Mouse (Mus musculus) liver, adult 2 months (tissue): ENCODE measurements at regions not wholly inside any gene's neighbourhood (a gene's known extent, or its start where the extent isn't known, plus 50 kb on each side); places are given as distances from the start of the nearest gene placed in this dataset.

Experiments used
- DNase-seq: peaks from one replicate; pipeline ENCODE4 v3.0.0-alpha.2; 2011; ENCODE audit warnings: low read depth, low spot score; ENCODE audit errors: extremely low read depth
- H3K27ac ChIP-seq: fragments of 200-500 bp; replicated peaks from 2 replicates; pipeline ENCODE4 v1.5.1; 2012; ENCODE audit warnings: low read depth, mild to moderate bottlenecking, control low read depth, inconsistent platforms, low read length; ENCODE audit not compliant: insufficient read depth
- H3K27me3 ChIP-seq: fragments of 200-500 bp; 2 replicates; pipeline ENCODE4 v1.6.1; 2012; ENCODE audit warnings: mild to moderate bottlenecking, moderate library complexity, low read length, inconsistent platforms; ENCODE audit not compliant: control insufficient read depth, insufficient read depth
- H3K36me3 ChIP-seq: fragments of 200-500 bp; 2 replicates; pipeline ENCODE4 v1.6.1; 2012; ENCODE audit warnings: low read length, inconsistent platforms; ENCODE audit not compliant: control insufficient read depth, insufficient read depth
- H3K4me1 ChIP-seq: fragments of 200-500 bp; 2 replicates; pipeline ENCODE4 v1.6.1; 2011; ENCODE audit warnings: low read length; ENCODE audit not compliant: control insufficient read depth, insufficient read depth
- H3K4me3 ChIP-seq: fragments of 200-500 bp; 2 replicates; pipeline ENCODE4 v1.5.1; 2011; ENCODE audit warnings: low read depth, mild to moderate bottlenecking, control low read depth, low read length, moderate library complexity; ENCODE audit not compliant: insufficient read depth
- H3K79me2 ChIP-seq: fragments of 200-500 bp; 2 replicates; pipeline ENCODE4 v1.6.1; 2012; ENCODE audit warnings: inconsistent platforms, mild to moderate bottlenecking, low read length, moderate library complexity; ENCODE audit not compliant: control insufficient read depth, insufficient read depth
- H3K9ac ChIP-seq: fragments of 200-500 bp; 2 replicates; pipeline ENCODE4 v1.6.1; 2012; ENCODE audit warnings: low read depth, mild to moderate bottlenecking, control low read depth, inconsistent platforms, low read length
- CTCF ChIP-seq: fragments of 200-500 bp; IDR thresholded peaks from 2 replicates; pipeline ENCODE4 v1.5.1; 2011; ENCODE audit warnings: low read depth, low read length, control low read depth
- POLR2A ChIP-seq: fragments of 200-500 bp; IDR thresholded peaks from 2 replicates; pipeline ENCODE4 v1.6.1; 2011; ENCODE audit warnings: low read length, control low read depth; ENCODE audit not compliant: insufficient read depth; ENCODE audit errors: extremely low read depth
- WGBS: fragments of 180-500 bp; shearing (Covaris S2); methylation state at CpG from one replicate; pipeline ENCODE4 v1.1.7; 2018; 5-methylcytosine and 5-hydroxymethylcytosine counted together

DNA sequence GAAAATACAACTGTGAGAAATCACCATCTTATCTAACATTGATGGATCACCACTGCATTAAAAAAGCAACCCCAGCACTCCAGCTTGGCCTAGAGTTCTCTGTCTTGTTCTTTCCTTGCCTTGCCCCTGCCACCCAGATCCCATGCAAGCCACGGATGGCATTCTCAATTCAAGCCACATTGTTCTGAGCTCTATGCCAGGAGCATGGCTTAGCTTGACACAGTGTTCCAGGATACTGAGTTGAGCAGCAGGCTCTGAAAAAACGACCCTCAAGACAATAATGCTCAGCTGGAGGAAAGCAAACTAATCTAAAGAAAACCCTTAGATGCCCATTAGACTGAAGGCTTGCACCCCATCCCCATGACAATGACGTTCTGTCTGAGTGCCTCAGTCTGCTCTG, 2746.3 kb upstream of the 5930422O12Rik start:
- Histone ChIP-seq H3K4me3 (no peak overlapping the region), H3K27ac (no peak overlapping the region), H3K27me3 (no peaks in the 10 kb centered on the region), H3K4me1 (no peaks in the 10 kb centered on the region), H3K36me3 (no peaks in the 10 kb centered on the region), H3K79me2 (no peaks in the 10 kb centered on the region), H3K9ac (no peak overlapping the region)
- 42% methylated on average over 3 of the region's 3 CpGs for WGBS
- TF ChIP-seq POLR2A (no peak), CTCF (no peak)
- DNase-seq: no peak

DNA sequence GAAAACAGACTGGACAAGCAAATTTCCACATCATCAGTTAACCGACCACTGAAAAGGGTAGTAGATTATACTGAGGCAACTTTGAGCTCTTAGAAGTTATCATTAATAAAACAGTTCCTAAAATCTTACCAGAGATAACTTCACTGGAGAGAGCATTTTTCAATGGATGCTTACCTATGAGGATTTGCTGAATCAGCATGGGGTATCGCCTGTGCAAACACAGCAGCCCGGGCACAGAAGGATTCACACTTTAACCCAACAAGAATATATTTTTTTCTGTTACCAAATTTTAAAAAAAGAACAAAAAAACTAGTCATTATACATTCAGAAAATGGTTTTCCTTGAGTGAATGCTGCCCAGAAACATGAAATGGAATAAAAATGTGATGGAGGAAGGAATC, 2742.0 kb upstream of the 5930422O12Rik start:
- 54% methylated on average over 3 of the region's 3 CpGs for WGBS
- H3K79me2 ChIP-seq: no peaks in the 10 kb centered on the region
- DNase-seq: no peak
- TF ChIP-seq POLR2A: no peak
- no peak for TF ChIP-seq CTCF
- no peaks in the 10 kb centered on the region for H3K4me1 ChIP-seq
- H3K9ac ChIP-seq: no peak overlapping the region
- H3K27ac ChIP-seq: no peak overlapping the region
- no peaks in the 10 kb centered on the region for H3K27me3 ChIP-seq
- H3K36me3 ChIP-seq: no peaks in the 10 kb centered on the region
- no peak overlapping the region for H3K4me3 ChIP-seq

GRCm38 (mm10) chr8:30694126-30694525, 2734.4 kb upstream of the 5930422O12Rik start:
- Histone ChIP-seq H3K9ac (no peak overlapping the region), H3K4me3 (no peak overlapping the region), H3K79me2 (no peaks in the 10 kb centered on the region), H3K27me3 (no peaks in the 10 kb centered on the region), H3K36me3 (no peaks in the 10 kb centered on the region), H3K4me1 (no peaks in the 10 kb centered on the region), H3K27ac (no peak overlapping the region)
- no peak for TF ChIP-seq POLR2A
- DNase-seq: no peak
- WGBS: 30% methylated on average over 3 of the region's 3 CpGs

DNA sequence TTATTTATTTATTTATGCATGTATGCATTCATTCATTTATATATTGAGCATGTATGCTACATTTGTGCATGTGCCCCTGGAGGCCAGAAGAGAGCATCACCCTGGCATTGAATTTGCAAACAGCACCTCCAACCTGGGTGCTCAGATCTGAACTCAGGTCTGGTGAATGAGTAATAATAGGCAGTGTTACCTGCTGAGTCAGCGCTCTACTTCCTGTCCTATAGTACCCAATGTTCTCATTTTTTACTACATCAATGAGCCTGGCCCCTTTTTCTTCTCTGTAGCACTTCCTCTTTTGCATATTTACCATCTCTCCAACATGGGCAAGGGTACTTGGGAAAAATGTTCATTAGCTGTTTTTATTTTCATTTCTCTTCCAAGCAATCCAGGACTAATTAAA, 2711.9 kb upstream of the 5930422O12Rik start:
- Histone ChIP-seq H3K27ac (no peak overlapping the region), H3K27me3 (no peaks in the 10 kb centered on the region), H3K4me3 (no peak overlapping the region), H3K79me2 (no peaks in the 10 kb centered on the region), H3K4me1 (no peaks in the 10 kb centered on the region), H3K36me3 (no peaks in the 10 kb centered on the region), H3K9ac (no peak overlapping the region)
- WGBS: 81% methylated on average over 1 of the region's 1 CpGs
- no peak for DNase-seq
- no peak for TF ChIP-seq CTCF
- no peak for TF ChIP-seq POLR2A

- H3K9ac ChIP-seq: no peak overlapping the region
- no peaks in the 10 kb centered on the region for H3K36me3 ChIP-seq
- H3K4me1 ChIP-seq: no peaks in the 10 kb centered on the region
- H3K79me2 ChIP-seq: no peaks in the 10 kb centered on the region
- H3K27me3 ChIP-seq: no peaks in the 10 kb centered on the region
- TF ChIP-seq POLR2A (no peak), CTCF (no peak)
- DNase-seq: no peak
- no peak overlapping the region for H3K27ac ChIP-seq
- no peak overlapping the region for H3K4me3 ChIP-seq
These were observed 2698.1 kb upstream of the 5930422O12Rik start for GRCm38 (mm10) chr8:30730366-30730765.

GRCm38 (mm10) chr8:30732585-30733253, 2695.8 kb upstream of the 5930422O12Rik start:
- no peak for DNase-seq
- TF ChIP-seq POLR2A (no peak), CTCF (no peak)
- no peaks in the 10 kb centered on the region for H3K79me2 ChIP-seq
- no peaks in the 10 kb centered on the region for H3K27me3 ChIP-seq
- no peak overlapping the region for H3K27ac ChIP-seq
- 67% methylated on average over 11 of the region's 11 CpGs for WGBS
- H3K4me1 ChIP-seq: no peaks in the 10 kb centered on the region
- H3K36me3 ChIP-seq: no peaks in the 10 kb centered on the region
- H3K9ac ChIP-seq: no peak overlapping the region
- no peak overlapping the region for H3K4me3 ChIP-seq
